Mouse (Mus musculus) midbrain, embryonic 12.5 days (tissue): Measurements from ENCODE around the gene Csf1. TPM values are rescaled to one million over a fixed set of nuclear protein-coding genes. Genes with fewer than 3 reads are reported as not detected.

Experiments
- ATAC-seq: fragments of 200-750 bp; cut with Nextera tagmentation; 2 replicates; pipeline ENCODE4 v1.8.0; 2017; ENCODE audit warnings: low read depth, moderate TSS enrichment, moderate library complexity; ENCODE audit not compliant: low FRiP score
- H3K27ac ChIP-seq: fragments of 300-500 bp; sonication (generic); replicated peaks from 2 replicates; pipeline ENCODE4 v1.5.1; 2016; ENCODE audit warnings: mild to moderate bottlenecking
- H3K27me3 ChIP-seq: fragments of 300-500 bp; sonication (generic); 2 replicates; pipeline ENCODE4 v1.6.1; 2016; ENCODE audit warnings: mild to moderate bottlenecking
- H3K36me3 ChIP-seq: fragments of 300-500 bp; sonication (generic); 2 replicates; pipeline ENCODE4 v1.6.1; 2016
- H3K4me1 ChIP-seq: fragments of 300-500 bp; sonication (generic); 2 replicates; pipeline ENCODE4 v1.6.1; 2016
- H3K4me2 ChIP-seq: fragments of 300-500 bp; sonication (generic); replicated peaks from 2 replicates; pipeline ENCODE4 v1.6.1; 2016; ENCODE audit warnings: mild to moderate bottlenecking, moderate library complexity
- H3K4me3 ChIP-seq: fragments of 300-500 bp; sonication (generic); 2 replicates; pipeline ENCODE4 v1.5.1; 2016; ENCODE audit warnings: mild to moderate bottlenecking
- H3K9ac ChIP-seq: fragments of 300-500 bp; sonication (generic); replicated peaks from 2 replicates; pipeline ENCODE4 v1.6.1; 2016; ENCODE audit warnings: mild to moderate bottlenecking, moderate library complexity
- H3K9me3 ChIP-seq: fragments of 300-500 bp; sonication (generic); 2 replicates; pipeline ENCODE4 v1.6.1; 2016; ENCODE audit warnings: mild to moderate bottlenecking
- WGBS: fragments of 180-500 bp; shearing (Covaris S2); methylation state at CpG from one replicate; pipeline ENCODE4 v1.1.7; 2016; 5-methylcytosine and 5-hydroxymethylcytosine counted together
- polyA plus RNA-seq: library from polyadenylated mRNA; unstranded; fragments of >200 nt; fragmentation: Nextera tagmentation; extraction: Ambion mirVana; gene quantifications from 2 replicates; pipeline ENCODE4 v1.2.1, GENCODE M21; 2016

Csf1 gene
- 7.1 and 8.5 TPM in 2 replicates for polyA plus RNA-seq

DNA sequence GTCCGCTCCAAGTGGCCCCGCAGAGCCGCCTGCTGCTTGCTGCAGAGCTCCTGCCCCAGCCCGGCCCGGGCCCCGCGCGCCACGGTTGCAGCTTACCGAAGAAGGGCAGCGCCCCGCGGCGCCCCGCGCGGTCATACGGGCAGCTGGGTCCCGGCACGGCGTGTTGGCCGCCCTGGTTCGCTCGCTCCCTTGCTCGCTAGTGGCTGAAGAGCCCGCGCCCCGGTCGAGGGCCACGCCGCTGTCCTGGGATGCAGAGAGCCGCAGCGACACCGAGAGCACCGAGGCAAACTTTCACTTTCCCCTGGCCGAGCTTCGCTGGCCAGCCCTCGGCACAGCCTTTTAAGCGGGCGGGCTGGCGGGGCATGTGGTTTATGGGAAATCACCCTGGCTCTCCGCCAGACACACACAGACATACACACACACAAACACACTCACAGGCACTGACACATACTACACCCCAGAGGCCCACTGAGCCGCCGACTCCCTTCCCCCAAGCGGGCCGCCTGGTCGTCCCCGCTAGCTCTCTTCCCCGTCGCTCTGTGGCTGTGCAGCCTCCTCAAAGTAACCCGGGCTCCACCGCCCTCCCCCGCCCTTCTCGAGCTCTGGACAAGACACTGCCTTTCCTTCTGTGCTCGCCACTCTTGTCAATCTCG lies at the start of gene Csf1:
Gene Csf1 (minus strand): TSS at position 541 of the 653 bp plus-strand sequence.
- peak; percentile 93 for ATAC-seq
- no peaks in the 10 kb centered on the region for H3K9me3 ChIP-seq
- H3K4me3 ChIP-seq, result peak within 1 kb of the TSS; percentile 65
- H3K9ac ChIP-seq, result peak within 1 kb of the TSS; percentile 74
- 0 out of 2 replicates have a peak, but pooled peaks cover 4% of the 10 kb centered on the region for H3K27me3 ChIP-seq
- peaks cover 32% of the 10 kb centered on the region for H3K4me1 ChIP-seq
- no peaks in the 10 kb centered on the region for H3K36me3 ChIP-seq
- peak within 1 kb of the TSS; percentile 84 for H3K4me2 ChIP-seq
- peak within 1 kb of the TSS; percentile 83 for H3K27ac ChIP-seq
- WGBS, result under 1% methylated on average over 55 of the region's 56 CpGs

DNA sequence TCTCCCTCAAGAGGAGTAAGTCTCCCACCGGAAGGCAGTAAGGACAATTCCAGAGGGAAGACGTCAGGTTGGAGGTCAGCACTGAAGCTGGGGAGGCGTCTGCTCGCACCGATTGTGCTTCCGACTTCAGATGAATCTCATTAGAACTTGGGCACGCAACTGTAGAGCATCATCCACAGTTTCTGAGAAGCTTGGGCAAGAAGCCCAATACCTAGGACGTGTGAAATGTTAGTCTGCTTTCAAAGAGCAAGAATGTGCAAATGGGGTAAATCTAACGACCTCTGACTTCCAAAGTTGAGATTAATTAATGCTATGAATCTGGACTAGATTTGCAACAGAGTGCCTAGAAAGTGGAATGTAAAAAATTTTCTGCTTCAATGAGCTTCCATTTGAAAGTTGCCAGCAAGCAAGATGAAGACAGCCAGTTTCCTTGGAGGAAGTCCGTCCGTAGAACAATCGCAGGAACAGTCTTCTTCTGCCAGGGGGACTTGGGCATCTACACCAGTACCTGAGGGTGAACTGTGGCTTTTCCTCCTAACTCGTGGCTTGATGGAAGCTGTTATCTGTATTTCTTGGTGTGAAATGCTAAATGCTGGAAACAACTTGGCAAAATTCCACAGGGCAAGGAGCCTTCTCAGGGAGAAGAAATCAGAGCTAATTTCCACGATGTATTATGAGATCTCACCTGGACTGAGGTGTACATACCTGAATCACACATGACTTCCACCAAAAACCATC lies 47.9 kb upstream of the Csf1 start:
- no peaks in the 10 kb centered on the region for H3K36me3 ChIP-seq
- H3K27me3 ChIP-seq, result no peaks in the 10 kb centered on the region
- no peak for ATAC-seq
- peaks cover 15% of the 10 kb centered on the region for H3K4me1 ChIP-seq
- H3K4me2 ChIP-seq, result no peak overlapping the region
- 54% methylated on average over 14 of the region's 14 CpGs for WGBS
- H3K27ac ChIP-seq, result no peak overlapping the region
- H3K9me3 ChIP-seq, result no peaks in the 10 kb centered on the region
- H3K4me3 ChIP-seq, result no peak overlapping the region
- no peak overlapping the region for H3K9ac ChIP-seq

DNA sequence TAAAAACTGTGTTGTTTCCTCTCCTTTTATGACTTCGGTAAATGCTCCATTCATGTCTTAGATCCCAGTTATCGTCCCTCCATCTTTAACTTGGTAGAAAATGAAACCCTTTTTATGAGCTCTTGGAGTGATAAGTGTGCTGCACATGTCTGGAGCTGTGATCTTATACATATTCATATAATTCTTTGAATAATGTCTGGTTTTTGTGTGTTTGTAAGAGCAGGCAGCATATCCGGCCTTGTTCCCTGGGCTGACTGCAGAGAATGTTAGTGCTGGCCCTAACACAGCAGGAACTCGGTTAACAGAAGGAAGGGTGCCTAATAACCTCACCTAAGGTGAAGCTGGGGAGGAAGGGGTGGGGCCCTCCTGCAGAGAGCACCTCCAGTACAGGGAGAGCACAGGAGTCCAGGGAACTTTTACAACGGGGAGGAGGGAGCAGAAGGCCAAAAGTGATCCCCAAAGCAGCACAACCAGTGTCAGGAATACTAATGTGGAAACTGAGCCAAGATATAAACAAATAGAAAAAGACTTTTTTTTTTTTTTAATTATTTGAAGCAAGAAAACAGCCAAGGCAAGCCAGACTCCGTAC lies 47.2 kb upstream of the Csf1 start:
- ATAC-seq, result no peak
- H3K4me2 ChIP-seq, result no peak overlapping the region
- no peaks in the 10 kb centered on the region for H3K36me3 ChIP-seq
- no peak overlapping the region for H3K27ac ChIP-seq
- no peaks in the 10 kb centered on the region for H3K9me3 ChIP-seq
- WGBS, result 42% methylated on average over 6 of the region's 6 CpGs
- H3K9ac ChIP-seq, result no peak overlapping the region
- no peaks in the 10 kb centered on the region for H3K27me3 ChIP-seq
- H3K4me1 ChIP-seq, result peaks cover 15% of the 10 kb centered on the region
- no peak overlapping the region for H3K4me3 ChIP-seq

DNA sequence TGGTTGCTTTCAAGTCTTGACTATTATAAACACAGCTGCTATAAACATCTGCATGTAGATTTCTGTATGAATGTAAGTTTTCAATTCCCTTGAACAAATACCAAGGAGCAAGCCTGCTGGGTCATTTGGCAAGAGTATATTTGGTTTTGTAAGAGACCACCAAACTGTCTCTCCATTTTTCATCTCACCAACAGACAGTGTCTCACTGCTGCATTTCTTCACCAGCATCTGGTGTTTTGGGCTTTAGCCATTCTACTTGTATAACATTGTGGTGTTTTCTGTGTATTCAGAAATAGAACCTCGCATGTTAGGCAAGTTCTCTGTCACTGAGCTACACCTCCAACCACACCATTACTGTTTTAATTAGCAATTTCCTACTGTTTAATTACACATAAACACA lies 46.6 kb upstream of the Csf1 start:
- Histone ChIP-seq H3K36me3 (no peaks in the 10 kb centered on the region), H3K4me1 (peaks cover 15% of the 10 kb centered on the region), H3K9me3 (no peaks in the 10 kb centered on the region), H3K27ac (no peak overlapping the region), H3K9ac (no peak overlapping the region), H3K4me3 (no peak overlapping the region), H3K4me2 (no peak overlapping the region), H3K27me3 (no peaks in the 10 kb centered on the region)
- ATAC-seq, result no peak
- 81% methylated on average over 1 of the region's 1 CpGs for WGBS

DNA sequence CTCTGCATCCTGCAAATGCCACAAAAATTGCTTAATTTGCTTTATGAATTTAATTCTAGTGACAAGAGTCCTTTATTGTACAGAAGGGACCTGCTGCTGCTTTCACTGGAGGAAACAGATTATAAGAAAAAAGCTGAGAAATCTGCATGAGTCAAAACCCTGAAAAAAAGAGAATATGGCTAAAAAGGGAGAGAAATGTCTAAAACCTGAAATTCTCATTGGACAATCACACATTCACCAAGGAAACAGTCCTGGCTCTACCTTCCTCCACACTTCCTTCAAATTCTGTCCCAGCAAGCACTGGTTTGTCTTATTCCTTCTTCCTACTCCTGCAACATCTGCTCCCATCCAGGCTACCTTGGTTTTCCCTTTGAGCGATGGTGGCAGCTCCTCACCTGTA lies 44.5 kb upstream of the Csf1 start:
- Histone ChIP-seq H3K9ac (no peak overlapping the region), H3K4me3 (no peak overlapping the region), H3K36me3 (no peaks in the 10 kb centered on the region), H3K9me3 (no peaks in the 10 kb centered on the region), H3K4me2 (no peak overlapping the region), H3K4me1 (peaks cover 15% of the 10 kb centered on the region), H3K27me3 (no peaks in the 10 kb centered on the region), H3K27ac (no peak overlapping the region)
- 92% methylated on average over 1 of the region's 1 CpGs for WGBS
- ATAC-seq, result no peak

DNA sequence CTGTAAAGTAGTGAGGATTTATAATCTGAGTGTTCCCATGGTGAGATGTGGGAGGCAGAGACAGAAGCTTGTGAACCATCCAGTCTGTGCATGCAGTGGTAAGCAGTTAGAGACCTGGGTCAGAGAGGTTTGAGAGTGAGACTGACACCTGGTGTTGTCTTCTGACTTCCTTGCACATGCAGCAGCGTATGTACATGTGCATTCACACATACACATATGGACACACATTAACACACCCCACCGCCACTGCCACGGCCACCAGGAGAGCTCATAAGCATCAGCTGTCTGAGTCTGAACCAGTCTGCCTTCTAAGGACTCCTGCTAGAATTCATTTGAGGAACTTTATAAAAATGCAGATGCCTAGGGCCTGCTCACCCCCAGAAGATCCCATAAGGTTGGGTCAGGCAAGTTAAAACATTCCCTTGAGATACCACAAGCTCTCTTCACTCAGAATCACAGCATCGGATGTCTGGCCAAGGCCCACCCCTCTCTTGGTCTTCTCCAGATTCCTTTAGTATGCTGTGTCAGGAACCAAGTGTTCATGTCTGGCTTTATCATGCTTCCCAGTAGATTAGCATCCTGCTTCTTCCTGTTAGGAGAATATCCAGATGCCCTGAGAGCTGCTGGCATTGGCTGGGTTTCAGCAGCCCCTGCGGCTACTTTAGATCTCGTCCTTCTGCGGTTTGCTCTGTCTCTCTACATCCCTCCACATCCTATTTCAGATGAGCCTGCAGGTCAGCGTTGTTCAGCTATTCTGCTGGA lies 42.1 kb upstream of the Csf1 start:
- Histone ChIP-seq H3K9me3 (no peaks in the 10 kb centered on the region), H3K4me2 (no peak overlapping the region), H3K4me3 (no peak overlapping the region), H3K9ac (no peak overlapping the region), H3K27ac (no peak overlapping the region), H3K36me3 (no peaks in the 10 kb centered on the region), H3K27me3 (no peaks in the 10 kb centered on the region), H3K4me1 (peaks cover 2% of the 10 kb centered on the region)
- 90% methylated on average over 8 of the region's 8 CpGs for WGBS
- no peak for ATAC-seq

DNA sequence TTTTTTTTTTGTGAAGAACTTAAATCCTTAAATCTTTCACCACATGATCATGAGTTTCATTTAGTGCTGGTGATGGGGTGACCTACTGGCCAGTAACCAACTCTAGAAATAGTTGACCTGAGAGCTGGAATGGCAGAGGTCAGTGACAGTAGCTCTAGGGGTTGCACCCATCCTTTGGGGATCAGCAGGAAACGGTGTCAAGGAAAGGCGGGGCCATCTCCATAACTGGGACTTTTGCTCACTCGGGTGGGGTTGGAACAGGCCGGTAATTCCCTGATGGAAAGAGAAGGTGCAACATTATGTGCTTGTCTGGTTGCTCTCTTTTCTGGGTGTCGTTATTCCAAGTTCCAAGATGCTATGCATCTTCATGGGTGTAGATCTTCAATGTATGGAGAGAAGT lies 38.7 kb upstream of the Csf1 start:
- no peak overlapping the region for H3K4me3 ChIP-seq
- no peak overlapping the region for H3K9ac ChIP-seq
- no peak for ATAC-seq
- H3K4me1 ChIP-seq, result 0 out of 2 replicates have a peak, but pooled peaks cover under 1% of the 10 kb centered on the region
- H3K27me3 ChIP-seq, result no peaks in the 10 kb centered on the region
- WGBS, result 94% methylated on average over 5 of the region's 5 CpGs
- no peak overlapping the region for H3K4me2 ChIP-seq
- H3K36me3 ChIP-seq, result no peaks in the 10 kb centered on the region
- no peaks in the 10 kb centered on the region for H3K9me3 ChIP-seq
- H3K27ac ChIP-seq, result no peak overlapping the region

DNA sequence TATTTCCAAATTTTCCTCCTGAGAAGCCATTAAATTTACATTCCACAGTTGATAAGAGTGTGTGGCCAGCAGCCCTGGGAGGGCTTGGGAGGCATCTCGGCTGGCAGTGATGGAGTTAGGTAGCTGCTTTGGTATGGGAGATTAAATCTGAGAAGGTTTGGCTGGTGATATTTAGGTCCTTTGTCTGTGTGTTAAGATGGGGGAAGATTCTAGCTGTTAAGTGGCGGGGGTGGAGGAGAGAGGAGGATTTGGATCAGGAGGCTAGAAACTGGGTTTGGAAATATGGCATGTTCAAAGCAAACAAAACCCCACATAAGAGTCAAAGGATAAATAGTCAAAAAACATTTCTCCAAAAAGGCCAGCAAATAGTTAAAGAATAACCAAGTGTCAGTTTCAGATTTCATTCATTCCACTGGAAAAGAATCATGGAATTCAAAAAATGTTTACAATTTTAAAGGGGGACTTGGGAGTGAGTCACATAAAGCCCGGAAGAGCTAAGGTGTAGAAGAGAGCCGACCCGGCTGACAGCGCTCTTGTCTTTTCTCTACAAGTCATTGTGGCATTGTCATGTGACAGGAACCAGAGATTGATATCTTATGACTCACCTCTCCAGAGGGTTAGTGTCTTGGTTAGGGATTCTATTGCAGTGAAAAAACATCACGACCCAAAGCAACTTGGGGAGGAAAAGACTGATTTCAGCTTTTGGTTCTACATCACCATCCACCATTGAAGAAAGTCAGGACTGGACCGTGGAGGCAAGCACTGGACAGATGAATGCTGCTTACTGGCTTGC lies 36.1 kb upstream of the Csf1 start:
- Histone ChIP-seq H3K27me3 (no peaks in the 10 kb centered on the region; the same call in 1 of the 2 replicates), H3K4me2 (no peak overlapping the region), H3K9me3 (no peaks in the 10 kb centered on the region), H3K36me3 (no peaks in the 10 kb centered on the region), H3K4me1 (peaks cover 13% of the 10 kb centered on the region), H3K9ac (no peak overlapping the region), H3K4me3 (no peak overlapping the region), H3K27ac (no peak overlapping the region)
- ATAC-seq, result no peak
- WGBS, result 81% methylated on average over 8 of the region's 8 CpGs

DNA sequence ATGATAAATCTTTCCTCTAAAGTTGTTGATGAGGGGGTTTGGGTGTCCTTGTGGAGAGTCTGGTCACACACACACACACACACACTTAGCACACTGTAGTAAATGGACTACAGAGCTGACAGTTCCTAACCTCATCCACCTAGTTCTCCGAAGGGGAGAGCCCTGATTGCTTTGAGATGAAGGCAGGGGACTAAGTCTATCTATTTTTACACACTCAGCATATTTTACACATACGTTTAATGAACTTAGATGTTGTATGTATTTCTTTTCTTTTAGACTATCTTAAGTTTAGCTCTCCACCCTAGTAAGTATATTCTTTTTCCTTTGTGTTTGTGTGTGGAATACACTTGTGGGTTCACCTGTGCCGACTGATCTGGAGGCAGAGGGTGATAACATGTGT lies 34.6 kb upstream of the Csf1 start:
- H3K4me1 ChIP-seq, result peaks cover 13% of the 10 kb centered on the region
- H3K9ac ChIP-seq, result no peak overlapping the region
- over 99% methylated on average over 3 of the region's 3 CpGs for WGBS
- H3K36me3 ChIP-seq, result no peaks in the 10 kb centered on the region
- H3K27ac ChIP-seq, result no peak overlapping the region
- no peak for ATAC-seq
- H3K27me3 ChIP-seq, result no peaks in the 10 kb centered on the region; the same call in 1 of the 2 replicates
- H3K4me3 ChIP-seq, result no peak overlapping the region
- H3K4me2 ChIP-seq, result no peak overlapping the region
- H3K9me3 ChIP-seq, result no peaks in the 10 kb centered on the region

DNA sequence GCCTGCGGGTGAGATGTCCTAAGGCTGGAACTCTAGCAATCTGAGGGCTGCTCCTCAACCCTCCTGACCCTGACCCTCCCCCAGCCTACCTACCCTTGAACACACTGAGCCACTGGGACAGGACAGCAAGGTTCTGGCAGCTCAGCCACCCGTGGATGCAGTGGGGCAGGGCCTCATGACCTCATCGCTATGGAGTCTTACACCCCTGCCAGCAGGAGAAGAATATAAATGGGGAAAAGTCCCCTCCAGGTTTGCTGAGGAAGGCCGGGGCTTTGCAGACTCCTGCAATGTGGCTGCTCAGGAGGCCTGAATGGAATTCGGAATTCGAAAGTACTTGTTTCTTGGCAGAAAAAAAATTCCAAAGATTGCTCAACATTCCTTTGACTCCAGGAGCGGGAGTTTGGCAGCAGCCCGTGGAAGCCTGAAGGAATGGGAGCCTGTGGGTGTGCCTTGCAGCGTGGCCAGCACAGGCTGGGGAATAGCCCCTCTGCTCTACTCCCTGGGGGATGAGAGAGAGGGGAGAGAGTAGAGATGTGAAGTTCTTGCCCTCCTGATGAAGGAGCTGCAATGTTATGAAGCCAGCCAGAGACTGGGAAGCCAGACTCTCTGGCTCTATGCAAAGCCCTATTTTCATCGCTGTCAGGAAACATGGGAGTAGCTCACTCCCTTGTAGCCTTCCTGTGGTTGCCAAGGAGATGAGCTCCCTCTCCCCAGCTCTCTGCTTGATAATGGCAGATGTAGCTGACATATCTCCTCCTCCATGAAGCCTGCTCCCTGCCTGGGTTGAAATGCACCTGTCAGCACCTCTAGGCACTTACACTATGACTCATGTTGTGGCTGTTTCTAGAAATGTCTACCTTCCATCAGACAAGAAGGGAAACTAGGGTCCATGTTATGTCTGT lies 33.3 kb upstream of the Csf1 start:
- Histone ChIP-seq H3K36me3 (no peaks in the 10 kb centered on the region), H3K9me3 (no peaks in the 10 kb centered on the region), H3K9ac (no peak overlapping the region), H3K27ac (peak overlapping the region; percentile 64), H3K27me3 (no peaks in the 10 kb centered on the region; the same call in 1 of the 2 replicates), H3K4me2 (no peak overlapping the region; the same call in 1 of the 2 replicates), H3K4me3 (no peak overlapping the region), H3K4me1 (peaks cover 13% of the 10 kb centered on the region)
- ATAC-seq, result peak; percentile 68; the same call in 1 of the 2 replicates
- 13% methylated on average over 10 of the region's 10 CpGs for WGBS
